Mouse (Mus musculus): ENCODE results near the gene Rhcg. TPM values are rescaled to one million over a fixed set of nuclear protein-coding genes. Genes with fewer than 3 reads are reported as not detected.

Gene Rhcg
- not detected for polyA plus RNA-seq (2017; shearing (Covaris generic))

DNA sequence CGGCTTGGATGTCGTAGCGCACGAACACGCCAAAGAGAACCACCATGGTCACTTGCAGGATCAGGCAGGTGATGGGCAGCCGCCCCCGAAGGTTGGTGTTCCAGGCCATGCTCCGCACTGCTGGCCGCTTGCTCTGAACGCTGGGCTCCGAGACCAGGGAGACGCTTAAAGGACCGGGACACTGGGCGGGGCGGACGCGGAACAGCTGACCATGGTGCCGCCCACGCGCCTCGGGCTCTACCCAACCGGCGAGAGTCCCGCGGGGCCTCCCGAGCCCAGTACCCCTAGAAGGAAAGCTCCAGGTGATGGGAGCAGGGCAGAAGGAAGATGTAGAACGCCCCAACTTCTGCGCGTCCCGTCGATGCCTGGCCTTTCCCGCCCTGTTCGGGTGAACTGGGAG is at the start of gene Rhcg:
Rhcg (minus strand) TSS at position 240 of the 400 bp plus-strand sequence.
- ATAC-seq = no peak

DNA sequence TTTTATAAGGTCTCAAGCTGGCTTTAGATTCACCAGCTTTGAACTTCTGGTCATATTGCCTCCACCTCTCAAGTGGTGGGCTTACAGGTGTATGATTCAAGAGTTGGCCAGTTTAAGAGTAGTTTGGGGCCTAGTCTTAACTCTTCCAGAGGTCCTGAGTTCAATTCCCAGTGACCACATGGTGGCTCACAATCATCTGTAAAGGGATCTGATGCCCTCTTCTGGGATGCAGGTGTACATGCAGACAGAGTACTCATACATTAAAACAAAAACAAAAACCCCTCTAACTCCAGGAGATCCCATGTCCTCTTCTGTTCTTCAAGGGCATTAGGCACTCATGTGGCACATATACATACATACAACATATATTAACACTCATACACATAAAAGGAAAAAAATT is 49.2 kb upstream of the Rhcg start:
- no peak for ATAC-seq

DNA sequence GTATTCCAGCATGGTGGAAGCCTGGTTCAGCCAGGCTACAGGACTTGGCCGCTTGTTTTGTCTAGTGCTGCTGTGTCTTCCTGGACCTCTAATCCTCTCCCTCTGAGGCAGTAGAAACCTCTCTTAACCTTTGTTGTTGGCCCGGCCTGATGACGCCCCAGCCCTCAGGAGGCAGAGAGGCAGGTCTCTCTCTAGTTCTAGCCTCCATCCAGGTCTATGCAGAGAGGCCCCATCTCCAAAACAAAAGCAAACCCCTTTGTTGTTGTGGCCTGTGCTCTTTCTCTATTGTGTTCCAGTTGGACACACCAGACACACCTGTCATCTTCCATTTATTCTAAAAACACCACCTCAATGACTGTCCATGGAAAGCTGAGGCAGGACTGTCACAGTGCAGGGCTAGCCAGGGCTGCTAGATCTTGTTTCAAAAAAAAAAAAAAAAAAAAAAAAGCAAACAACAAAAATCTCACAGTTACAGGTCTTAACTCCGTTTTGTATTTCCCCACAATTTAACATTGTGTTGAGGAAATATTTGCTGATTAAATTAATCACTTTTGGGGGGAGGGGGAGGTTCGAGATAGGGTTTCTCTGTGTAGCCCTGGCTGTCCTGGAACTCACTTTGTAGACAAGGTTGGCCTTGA is 43.9 kb upstream of the Rhcg start:
- no peak for ATAC-seq

DNA sequence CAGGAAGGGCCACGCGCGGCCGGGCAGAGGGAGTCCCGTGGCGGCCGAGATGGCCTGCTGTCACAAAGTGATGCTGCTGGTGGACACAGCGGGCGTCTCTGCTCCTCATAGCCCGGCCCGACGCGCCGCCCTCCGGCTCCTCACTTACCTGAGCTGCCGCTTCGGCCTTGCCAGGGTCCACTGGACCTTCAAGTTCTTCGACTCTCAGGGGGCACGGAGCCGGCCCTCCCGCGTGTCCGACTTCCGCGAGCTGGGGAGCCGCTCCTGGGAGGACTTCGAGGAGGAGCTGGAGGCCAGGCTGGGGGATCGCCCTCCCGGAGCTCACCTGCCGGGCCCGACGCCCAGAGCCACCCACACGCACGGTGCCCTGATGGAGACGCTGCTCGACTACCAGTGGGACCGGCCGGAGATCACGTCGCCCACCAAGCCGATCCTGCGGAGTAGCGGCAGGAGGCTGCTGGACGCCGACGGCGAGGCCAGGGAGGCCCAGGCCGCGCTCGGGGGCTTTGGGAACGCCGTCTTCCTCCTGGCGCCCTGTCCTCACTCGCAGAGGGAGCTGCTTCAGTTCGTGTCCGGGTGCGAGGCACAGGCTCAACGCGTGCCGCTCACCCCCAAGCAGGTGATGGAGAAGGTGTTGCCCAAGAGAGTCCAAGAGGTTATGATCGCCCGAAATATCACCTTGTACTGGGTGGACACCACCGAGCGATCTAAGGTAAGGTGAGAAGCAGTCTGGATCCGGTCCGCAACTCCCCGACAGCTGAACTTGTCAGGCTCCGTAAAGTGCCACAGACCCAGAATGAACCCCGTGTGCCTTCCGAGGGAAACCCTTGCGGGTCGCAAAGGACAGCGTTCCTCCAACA is 43.1 kb upstream of the Rhcg start:
- peak; percentile 6 for ATAC-seq

DNA sequence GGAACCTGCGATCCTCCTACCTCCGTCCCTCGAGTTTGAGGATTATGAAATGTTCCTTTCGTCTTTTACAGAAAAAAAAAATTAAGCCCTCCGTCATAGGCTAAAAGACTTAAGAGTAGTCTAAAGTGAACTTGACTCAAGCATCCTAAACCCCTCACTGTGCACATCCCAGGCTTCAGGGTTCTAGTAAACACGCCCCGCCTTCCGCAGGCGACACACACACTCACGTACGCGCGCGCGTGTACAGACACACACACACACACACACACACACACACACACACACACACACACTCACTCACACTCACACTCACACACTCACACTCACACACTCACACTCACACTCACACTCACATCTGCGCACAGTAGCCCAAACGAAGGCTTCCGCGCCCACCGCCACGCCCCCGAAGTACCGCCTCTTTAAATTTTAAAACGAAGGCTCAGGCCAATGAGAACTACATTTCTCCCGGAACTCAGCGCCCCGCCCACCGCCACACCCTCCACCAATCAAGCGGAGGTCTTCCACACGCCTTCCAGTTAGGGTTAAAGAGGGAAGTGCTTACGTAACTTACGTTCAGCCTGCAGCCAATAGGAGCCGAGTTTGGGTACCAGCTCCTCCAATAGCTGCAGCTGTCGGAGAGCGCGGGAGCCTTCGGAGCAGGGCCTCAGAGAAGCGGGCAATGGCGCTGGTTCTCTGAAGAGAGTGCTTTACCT is 42.3 kb upstream of the Rhcg start, which contains the start of gene Ticrr:
Ticrr (plus strand) TSS at position 619 of the 713 bp plus-strand sequence.
- ATAC-seq = peak; percentile 99

DNA sequence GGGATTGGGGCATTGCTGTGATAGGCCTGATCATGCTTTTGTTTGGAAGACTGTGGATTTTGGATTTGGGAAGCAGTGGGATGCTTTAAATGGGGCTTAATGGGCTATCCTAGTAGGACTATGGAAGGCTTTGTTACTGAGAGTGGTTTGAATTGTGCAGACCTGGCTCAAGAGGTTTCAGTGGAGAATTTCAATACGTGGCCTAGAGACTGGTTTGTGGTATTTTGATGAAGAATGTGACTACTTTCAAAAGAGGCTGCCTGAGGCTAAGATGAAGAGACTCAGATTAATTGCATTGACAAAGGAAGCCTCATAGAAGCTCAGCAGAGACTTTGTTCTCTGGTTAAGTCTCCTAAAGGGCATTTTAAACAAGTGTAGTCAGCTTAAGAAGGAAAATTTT is 37.1 kb upstream of the Rhcg start:
- ATAC-seq = no peak

DNA sequence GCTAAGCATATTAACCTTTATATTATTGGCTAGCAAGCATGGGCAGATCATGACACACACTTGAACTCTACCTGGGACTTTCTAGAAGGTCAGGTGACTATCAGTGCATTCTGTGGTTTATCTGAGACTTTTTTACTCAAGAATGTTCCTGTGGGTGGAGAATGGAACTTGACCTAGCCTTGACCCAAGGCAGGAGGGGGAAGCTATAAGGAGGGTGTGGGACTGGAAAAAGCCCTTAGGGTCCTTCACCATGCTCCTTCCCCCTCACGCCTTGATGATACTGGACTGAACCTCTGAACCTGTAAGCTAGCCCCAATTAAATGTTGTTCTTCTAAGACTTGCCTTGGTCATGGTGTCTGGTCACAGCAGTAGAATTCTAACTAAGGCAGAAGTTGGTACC is 36.7 kb upstream of the Rhcg start:
- no peak for ATAC-seq

DNA sequence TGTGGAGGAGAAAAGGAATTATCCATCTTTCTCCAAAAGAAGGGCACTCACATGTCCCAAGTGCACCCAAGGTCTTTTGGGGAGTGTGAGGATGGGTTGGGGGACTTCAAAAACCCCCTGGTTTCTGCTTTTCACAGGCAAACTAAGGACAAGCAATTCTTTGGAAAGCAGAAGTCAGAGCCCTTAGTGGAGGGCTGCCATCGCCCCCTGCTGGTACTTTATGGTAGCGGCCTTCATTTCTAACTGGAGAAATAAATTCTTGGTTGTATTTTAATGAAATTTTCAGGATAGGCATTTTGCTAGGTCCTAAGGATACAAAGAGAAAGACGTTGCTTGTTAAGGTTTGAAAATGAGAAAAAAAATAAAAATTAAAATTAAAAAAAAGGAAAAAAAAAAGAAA is 31.5 kb upstream of the Rhcg start:
- no peak for ATAC-seq

DNA sequence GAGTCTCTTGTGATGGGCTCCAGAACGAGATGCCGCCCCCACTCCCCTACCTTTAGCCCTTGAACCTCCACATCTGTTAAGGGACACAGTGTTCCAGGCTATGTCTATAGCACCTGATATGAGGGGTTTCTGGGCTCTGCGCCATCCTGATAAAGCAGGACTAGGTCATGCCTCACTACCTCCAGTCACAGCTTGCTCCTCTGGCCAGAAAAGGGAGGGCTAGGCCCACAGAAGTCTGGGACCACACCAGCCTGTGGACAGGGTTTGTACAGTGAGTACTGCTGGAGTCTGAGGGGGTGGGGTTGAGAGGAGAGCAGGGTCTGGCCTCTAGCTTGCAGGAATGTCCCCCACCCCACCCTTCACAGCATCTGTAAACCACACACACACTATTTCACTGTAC is 29.8 kb upstream of the Rhcg start:
- ATAC-seq = no peak

DNA sequence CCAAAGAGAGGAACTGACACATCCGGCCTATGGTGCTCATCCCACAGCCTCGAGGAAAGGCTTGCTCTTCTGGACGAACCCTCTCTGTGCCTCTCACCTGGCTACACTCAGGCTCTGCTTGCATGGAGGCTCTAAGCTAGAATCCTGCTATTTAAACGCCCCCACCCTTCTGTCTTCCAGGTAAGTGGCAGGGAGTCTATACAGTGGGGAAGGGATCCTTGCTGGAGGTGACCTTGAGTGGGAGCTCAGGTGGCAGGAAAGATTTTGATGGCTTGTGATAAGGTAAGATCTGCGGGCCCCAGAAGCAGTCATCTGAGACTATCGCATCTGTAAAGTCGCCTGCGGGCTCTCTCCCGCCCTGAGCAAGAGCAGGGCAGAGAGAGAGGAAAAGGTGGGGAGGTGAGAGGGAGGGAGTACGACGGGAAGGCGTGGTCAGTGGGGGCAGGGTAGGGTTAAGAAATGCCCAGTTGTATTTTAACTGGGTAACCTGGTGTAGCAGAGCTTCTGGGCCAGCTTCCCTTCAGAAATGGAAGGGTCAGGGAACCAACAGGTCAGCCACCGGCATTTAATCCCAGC is 14.4 kb upstream of the Rhcg start:
- no peak for ATAC-seq

DNA sequence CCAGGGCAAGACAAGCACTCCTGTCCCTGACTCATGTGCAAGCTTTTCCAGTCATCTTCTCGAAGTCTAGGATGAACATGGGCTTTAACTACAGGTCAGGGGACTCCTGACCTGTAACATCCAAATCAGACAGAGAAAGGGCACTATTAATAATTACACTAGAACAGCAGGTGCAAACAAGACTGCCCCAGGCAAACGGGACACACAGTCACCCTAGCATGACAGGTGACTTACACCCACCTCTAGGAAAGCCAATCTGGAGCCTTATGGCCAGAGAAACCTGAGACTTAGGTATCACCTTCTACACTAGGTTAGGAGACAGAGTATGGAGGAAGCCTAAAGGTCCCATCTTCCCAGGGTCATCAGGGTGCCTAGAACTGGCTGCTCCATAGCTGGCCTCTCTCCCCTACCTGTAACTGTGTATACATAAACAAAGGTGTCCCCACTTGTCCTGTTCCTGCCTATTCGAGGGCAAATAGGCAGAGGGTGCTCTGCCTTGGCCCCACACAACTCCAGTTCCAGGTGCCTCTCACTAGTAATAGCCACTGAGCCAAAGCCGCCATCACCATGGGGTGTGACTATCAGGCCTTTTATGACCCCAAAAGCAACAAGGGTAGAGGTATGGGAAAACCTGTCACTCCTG is 10.9 kb upstream of the Rhcg start:
- no peak for ATAC-seq

DNA sequence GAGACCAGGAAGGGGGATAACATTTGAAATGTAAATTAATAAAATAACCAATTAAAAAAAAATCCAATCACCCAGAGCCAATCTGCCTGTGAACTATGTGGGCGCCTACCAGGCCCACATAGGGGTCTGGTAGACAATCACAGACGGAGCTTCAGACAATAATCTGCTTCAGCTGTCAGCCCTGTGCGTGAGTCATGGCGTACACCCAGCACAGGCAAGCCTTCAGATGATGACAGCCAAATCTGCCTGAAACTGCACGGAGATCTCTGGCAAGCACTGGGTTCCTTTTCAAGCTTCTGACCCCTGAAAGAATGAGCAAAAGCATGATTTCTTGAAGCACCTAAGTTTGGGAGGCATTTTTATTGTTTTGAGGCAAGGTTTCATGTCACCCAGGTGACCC is 8.7 kb upstream of the Rhcg start:
- no peak for ATAC-seq

DNA sequence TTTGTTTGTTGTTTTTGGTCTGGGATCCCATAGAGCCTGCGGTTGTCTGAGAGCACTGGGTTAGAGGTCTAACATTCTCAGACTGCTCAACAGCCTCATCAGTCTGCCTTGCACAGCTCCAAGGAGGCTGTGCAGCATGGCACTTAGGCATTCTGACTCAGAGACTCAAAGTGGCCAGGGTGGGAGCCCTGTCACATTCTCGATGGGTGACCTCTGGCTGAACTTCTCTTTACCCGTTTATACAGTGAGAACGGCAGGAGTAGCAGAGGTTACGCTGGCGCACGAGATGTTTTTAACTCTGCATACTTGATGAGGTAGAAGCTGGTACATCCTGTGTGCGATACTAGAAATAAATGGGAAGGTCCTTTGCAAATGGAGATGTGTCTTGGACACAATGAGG is 5.6 kb upstream of the Rhcg start:
- no peak for ATAC-seq

DNA sequence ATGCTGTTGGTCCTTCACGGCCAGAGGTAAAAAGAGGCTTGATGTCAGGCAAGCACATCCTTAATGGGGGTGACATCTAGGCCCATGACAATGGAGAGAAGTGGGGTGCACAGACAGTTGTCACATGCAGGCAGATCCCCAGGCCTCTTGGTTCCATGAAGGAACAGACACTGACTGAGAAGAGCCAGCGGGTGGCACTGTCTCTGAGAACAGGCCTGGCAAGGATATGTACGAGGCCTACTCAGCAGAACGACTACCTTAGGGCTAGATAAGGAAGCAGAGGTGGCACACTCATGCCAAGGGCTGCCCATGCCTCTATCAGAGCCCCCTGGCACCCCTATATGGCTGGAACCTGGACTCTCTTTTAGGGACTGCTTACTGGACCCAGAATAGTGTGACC is 2.0 kb upstream of the Rhcg start:
- no peak for ATAC-seq

DNA sequence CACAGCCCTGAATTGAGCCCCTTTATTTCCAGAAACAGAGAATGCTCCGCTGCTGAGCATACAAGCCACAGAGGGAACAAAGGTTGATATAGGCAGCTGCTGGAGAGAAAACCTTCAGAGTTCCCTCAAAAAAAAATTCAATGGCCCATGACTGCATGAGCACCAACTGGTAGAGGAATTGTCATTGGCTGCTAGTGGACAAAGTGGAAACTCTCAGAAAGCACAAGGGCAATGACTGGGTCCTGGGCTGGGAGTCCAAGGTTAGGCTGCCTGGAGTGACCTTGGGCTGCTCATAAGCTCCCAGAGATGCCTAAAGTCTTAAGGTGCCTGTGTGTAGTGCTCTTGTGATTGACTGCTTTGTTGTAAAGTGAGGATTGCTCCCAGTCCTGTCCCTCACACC is 1.5 kb downstream of the Rhcg start:
- no peak for ATAC-seq

DNA sequence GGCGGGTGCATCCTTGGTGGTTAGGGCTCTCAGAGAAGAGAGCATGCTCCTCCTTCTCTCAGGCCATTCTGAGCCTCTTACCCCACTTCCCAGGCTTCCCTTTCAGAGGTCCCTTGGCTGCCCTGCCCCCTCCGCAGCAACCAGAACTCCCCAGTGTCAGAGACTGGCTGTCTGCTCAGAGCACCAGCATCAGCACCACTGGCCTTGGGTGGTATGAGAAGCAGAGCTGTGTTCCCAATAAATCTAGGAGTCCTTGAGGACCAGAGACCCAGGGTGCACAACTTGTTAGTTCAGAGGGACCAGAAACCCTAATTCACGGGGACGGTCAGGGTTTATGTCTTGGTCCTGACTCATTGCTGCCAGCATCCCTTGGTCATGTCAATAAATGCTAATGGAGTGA is 2.4 kb downstream of the Rhcg start:
- no peak for ATAC-seq

DNA sequence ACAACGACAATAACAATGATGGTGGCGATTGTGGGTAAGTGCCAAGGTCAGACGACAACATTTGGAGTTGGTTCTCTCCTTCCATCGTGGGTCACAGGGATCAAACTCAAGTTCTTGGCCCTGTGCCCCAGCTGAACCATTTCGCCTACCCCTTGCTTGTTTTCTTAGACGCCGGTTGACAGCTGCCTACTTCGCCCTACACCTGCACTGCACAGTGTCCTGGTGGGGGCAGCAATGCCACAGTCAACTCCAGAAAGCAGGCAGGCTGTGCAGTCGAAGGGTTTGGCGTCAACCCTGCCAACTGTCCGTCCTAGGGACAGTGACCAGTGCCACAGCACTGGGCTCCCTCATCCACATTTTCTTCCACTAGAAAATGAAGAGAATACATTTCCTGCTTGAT is 4.1 kb downstream of the Rhcg start:
- no peak for ATAC-seq

DNA sequence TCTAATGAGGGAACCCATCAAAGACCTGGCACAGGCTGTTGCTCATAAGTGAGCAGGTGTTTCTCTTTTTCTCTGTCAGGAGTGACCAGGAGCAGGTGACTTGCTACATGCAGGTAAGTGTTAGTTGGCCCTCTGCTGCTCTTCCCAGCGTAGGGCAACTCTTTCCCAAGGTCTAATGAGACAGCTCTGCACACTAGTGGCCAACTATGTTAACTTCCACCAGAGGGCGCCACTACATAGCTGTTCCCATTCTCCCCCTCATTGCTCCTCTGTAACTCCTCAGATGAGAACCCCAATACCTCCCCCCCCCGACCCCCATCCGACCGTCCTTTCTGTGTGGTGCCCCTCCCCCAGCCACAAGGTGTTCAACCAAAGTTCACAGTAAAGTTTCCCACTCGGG is 4.7 kb downstream of the Rhcg start:
- ATAC-seq = no peak

DNA sequence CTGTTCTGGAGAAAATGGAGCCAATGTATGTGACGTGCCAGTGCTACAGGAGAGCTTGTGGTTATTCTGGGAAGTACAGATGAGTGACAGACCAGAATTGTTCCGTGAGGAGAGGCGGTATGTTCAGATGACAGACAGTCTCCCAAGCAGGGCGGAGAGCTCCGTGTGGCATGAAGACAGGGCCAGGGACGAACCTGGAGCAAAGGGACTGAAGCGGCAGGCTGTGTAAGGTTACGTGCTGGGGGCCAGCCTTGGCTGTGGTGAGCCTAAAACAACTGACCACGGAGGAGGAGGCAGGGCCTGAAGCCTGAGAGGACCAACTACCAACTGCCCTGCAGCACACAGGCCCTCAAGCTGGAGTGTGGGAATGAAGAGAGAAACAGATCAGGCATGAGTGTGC is 5.6 kb downstream of the Rhcg start:
- ATAC-seq = no peak

DNA sequence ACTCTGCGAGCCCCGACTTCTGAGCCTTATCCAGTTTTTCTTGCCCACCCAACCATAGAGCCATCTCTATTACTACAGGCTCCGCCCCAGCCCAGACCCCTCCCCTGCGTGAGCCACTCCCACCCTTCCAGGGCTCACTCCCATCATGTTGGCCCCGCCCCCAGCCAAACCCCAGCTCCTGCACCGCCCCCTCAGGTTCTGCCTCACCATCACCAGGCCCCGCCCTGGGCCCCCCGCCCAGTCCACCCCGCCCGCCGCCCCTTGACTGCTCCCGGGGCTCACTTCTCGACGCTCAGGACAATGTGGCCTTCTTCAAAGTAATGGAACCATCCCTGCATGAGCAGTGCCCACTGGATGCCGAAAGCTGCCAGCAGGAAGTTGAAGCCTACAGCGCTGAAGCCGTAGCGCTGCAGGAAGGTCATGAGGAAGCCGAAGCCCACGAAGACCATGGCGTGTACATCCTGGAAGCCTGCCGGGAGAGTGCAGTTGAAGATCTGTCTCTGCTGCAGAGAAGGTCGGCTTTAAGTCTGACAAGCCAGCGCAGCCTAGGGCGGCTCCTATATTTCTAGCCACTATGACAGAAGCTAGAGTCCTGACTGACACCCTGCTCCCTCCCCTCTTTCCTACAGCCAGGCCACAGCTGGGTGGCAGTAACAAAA is 10.1 kb downstream of the Rhcg start:
- no peak for ATAC-seq

DNA sequence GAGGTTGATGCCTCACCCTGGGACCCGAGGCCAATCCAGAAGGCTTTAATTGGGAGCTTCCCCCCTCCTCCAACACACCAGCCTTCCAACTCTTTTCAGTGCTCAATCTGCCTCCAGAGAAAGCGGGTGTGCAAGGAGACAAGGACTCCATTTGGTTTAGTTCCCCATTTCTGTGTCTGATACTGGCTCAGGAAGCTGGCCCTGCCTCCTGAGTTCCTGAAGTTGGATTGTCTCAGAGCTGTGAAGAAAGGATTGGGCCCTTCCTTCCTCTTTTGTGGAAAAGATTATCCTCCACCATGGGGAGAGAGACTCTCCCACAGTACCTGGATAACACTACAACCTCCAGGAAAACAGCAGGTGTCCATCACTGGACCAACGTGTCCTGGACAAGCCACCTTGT is 10.7 kb downstream of the Rhcg start:
- ATAC-seq = no peak

DNA sequence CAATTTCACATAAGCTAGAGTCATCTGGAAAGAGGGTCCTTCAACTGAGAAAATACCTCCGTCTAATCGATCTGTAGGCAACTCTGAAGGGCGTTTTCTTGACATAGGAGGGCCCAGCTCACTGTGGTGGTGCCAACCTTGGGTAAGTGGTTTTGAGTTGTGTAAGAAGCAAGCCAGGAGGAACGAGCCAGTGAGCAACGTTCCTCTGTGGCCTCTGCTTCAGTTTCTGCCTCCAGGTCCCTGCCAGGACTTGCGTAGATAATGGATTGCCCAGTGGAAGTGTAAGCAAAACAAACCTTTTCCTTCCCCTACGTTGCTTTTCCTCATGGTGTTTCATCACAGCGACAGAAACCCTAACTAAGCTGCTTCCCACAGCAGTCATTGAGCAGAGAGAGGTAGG is 15.5 kb downstream of the Rhcg start:
- ATAC-seq = no peak

Data from CD4-positive, CD25-positive, alpha-beta regulatory T cell, adult 4 months (primary cell).